Mouse (Mus musculus) naive thymus-derived CD4-positive, alpha-beta T cell, adult 2 months (primary cell): ENCODE data around the gene Lgals9.

Experiments
- DNase-seq: peaks from one replicate; pipeline ENCODE4 v3.0.0-alpha.2; 2011; ENCODE audit warnings: low read depth

Gene Lgals9

DNA sequence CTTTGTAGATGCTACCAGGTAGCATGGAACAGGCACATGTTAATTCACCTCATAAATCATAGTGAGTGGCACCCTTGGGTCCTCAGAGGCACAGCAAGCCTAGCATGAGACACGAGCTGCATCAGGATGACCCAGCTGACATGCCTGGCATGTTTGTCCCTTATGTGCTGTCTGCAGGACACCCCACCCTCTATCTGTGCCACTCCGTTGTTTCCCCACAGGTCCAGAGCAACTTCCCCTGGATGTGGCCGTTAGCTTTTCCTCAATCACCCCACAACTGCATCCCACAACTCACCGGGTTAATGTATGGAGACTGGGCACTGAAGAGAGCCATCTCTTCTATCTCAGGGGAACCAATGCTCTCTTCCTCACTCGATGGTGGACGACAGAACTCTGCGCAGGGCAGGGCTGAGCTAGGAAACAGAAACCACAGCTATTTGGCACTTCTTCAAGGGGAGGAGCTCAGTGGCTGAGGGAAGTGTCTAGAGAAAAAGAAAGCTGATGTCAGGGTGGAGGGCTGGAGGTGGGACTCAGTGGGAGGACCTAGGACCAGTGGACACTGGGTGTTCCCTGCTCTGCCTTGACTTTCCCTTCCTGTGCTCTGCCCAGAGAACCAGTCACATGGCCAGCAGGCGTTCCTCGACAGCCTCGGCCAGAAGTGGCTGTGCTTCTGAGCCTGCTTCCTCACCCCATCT, at the start of gene Lgals9:
Lgals9 (minus strand) TSS at position 464 of the 695 bp plus-strand sequence.
- DNase-seq, result peak; percentile 82

GRCm38 (mm10) chr11:79033636-79034035, 48.9 kb upstream of the Lgals9 start:
- DNase-seq, result no peak

DNA sequence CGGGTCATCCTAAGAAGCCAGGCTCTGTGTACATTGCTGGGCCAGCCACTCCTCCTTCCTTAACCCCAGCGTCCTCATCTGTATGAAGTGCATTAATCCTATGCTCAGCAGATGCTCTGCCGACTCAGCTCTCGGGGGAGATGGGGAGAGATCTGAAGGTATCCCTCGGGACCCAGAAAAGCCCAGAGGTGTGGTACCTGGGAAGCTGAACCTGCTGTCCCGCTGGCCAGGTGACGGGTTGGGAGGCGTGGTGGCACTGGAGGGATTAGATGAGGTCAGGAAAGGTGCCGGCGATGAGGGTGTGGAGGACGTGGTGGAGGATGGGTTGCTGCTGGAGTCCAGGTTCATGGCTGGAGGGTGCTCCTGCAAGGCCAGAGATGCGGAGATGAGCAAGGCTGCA, 48.3 kb upstream of the Lgals9 start:
- no peak for DNase-seq

DNA sequence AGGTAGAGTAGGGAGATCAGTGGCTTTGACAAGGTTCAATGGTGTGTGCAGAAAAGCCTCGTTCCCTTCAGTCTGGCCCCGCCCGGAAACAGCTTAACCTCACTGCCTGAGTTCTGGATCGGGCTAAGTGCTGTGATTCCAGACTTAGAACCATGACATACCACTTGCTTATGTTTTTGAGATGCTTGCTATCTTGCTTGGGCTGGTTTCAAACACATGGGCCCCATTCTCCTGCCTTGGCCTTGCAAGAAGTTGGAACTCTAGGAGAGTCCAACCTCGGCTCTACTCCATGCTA, 46.7 kb upstream of the Lgals9 start:
- DNase-seq, result no peak

- peak; percentile 84 for DNase-seq
Measured at GRCm38 (mm10) chr11:79030570-79031451, 46.1 kb upstream of the Lgals9 start.

DNA sequence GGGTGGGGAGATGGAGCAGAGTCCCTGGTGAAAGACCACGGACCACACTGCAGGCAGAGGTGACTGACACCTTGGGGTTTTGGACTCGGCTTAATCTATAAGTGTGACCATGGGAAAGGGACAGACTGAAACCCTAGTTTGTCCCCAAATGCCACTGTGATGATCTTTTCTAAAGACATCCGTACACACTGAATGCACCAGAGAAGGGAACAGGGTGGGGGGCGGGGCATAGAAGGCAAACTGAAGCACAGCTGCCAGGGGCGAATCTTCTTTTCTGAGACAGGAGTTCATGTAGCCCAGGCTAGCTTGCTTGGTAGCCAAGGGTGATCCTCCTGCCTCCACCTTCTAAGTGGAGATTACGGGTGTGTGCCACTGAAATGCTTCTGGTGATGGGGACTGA, 39.0 kb upstream of the Lgals9 start:
- DNase-seq, result no peak

DNA sequence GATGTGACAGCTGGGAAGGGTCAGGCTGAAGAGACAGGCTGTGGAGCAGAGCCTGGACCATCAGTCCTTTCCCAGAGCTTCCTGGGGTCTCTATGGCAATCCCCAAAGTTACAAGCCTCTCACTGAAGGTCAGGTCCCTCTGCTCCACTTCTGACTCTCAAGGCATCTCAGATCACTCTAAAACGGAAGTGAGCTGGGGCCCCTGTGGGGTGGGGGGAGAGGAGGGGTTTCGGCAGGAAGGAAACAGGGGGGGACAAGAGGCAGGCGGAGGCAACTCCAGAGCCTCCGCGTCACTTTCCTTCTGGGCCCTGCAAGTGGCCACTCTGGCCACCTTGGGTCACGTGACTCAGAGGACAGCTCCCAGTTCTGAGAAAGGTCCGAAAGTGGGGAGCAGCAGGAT, 38.6 kb upstream of the Lgals9 start:
- DNase-seq, result peak; percentile 85

GRCm38 (mm10) chr11:79022836-79023235, 38.1 kb upstream of the Lgals9 start:
- peak; percentile 47 for DNase-seq

GRCm38 (mm10) chr11:79020535-79021045, 35.8 kb upstream of the Lgals9 start:
- no peak for DNase-seq

DNA sequence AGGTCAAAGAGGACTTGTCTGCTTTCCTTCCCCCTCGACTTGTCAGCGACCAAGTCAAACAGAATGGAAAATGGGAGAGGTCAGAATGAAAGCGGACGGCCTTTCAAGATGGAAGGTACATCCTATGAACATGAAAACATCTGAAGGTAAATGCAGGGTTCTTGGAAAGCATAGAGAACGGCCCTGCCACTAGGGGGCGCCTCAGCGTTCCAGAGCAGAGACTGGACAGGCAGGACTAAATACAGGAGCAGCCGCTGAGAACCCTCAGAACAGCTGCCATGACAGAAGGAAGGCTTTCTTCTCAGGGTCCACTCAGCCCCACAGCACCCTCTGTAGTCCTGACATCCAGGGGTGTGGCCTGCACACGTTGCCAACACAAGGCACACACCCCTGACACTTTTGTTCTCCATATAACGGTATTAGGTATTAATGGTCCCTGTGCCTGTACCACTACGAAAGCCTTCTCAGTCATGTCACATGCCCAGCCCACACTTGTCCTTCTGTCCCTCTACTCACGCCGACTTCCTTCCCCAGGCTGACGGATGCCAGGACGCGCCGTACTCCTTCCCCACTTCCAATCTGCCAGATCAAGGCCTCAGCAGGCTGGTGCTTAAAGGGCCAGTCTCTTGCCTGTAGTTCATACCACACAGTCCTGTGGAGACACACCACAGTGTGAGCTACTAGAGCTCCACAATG, 35.2 kb upstream of the Lgals9 start:
- DNase-seq, result peak; percentile 77

DNA sequence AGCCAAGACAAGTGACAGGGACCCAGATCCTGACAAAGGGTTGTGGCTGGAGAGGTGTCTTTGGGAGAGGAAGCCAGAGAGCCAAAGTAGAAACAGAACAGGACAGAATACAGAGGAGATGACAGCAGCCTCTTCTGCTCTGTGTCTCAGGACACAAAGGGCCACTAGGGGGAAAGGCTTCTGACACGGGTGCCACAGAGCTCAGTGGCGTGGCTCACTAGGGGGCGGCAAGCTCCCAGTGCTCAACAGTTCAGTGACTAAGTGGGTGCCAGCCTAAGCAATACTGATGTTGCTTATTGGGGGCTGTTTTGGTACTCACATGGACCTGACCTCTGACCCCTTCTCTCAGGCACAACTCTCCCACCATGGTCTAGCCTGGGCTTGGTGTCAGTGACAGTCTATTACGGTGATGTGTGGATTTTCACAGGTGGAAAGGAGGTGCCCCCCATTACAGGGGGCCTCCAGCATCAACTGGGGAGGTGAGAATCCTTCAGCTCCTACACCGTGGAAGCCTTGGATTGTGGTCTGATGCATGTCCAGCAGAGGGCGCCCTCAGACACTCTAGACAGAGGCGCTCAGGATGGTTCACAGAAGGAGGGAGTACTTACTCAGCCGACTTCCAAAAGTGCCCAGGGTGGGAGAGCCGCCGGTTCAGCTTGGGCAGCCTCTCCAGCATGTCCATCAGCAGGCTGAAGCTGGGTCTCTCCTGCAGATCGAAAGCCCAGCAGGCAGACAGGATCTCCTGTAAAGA, 34.4 kb upstream of the Lgals9 start:
- DNase-seq, result peak; percentile 90

GRCm38 (mm10) chr11:79017161-79017606, 32.4 kb upstream of the Lgals9 start:
- DNase-seq, result no peak

- no peak for DNase-seq
Measured at GRCm38 (mm10) chr11:79016236-79016635, 31.5 kb upstream of the Lgals9 start.

DNA sequence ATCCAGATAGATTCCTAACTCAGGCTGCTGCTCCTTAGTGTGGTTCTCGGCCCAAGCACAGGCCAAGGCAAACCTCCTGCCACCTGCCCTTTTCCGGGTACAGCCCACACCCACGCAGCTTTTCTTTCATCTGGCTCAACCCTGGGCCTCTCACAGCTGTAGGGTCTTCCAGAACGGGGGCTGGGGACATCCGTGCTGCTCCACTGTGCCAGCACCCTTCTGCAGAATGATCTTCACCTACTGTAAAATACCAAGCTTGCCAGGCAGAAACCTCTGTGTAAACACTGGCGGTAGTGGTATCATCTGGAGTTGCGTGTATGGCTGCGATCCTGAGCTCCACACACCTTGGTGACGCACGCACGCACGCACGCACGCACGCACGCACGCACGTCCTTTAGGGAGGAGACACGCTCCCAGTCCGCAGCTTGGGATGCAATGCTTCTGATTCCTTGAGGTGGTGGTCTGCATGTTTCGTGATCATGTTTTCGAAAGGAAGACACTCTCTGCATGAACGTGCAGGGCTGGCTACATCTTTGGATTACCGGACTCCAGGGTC, 31.0 kb upstream of the Lgals9 start:
- no peak for DNase-seq

- DNase-seq, result no peak
Measured at GRCm38 (mm10) chr11:79014602-79015325, 30.0 kb upstream of the Lgals9 start.

DNA sequence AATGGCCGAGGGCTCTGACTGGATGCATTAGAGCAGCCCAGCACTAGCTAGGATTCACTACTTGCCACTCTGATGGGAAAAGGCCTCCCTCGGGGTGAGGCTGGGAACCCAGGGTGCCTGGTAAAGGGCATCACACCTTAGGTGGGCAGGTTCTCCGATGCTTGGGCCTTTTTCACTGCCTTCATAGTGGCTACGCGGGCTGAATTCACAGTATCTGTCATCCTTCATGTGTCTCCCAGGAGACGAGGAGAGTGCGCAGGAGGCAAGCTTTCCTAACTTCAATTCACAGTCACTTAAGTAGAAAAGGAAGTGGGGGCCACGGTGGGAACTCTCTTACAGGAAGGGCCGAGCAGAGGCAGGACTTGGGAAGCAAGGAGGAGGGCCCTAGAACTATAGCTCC, 29.1 kb upstream of the Lgals9 start:
- no peak for DNase-seq

GRCm38 (mm10) chr11:79013056-79013455, 28.3 kb upstream of the Lgals9 start:
- DNase-seq, result no peak

GRCm38 (mm10) chr11:79012529-79012928, 27.8 kb upstream of the Lgals9 start:
- no peak for DNase-seq

- DNase-seq, result no peak
Measured at GRCm38 (mm10) chr11:79008891-79009290, 24.1 kb upstream of the Lgals9 start.

DNA sequence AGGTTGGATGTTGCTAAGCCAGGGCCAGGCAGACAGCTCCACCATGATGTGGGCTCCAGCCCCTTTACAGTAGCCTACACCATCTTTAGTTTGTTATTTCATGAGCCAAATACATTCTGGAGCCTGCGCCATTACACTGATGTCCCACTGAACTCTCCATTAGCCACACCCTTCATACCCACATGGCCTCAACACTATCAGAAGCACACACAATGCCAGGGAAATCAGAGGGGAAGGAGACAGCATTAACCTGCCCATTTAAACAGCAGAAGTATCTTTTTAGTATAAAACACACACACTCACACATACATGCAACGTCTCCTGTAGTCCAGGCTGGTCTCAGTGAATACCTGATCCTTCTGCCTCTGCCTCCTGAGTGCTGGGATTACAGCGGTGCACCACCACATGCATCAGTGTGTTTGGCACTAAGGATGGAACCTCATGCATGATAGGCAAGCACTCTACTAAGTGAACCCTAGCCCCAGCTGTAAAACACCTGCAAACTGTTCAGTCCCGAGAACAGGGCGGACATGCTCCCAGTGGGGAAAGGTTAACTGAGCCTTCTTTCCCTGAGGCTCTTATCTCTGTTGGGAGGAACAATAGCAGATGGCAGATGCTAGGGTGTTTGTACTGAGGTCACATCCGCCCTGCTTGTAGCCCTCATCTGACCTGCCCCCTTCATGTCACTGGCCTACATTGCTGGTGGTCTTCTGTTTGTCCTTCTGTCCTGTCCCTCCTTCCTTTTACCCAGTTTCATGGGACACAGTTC, 23.4 kb upstream of the Lgals9 start:
- no peak for DNase-seq
